Mouse (Mus musculus) urinary bladder, adult 18-20 months (tissue): ENCODE measurements around the gene Scgb1b27.
"Not testable (repeated sequence)": the region's sequence is repeated elsewhere in the genome, so short reads cannot be mapped to it uniquely, and the experiment has no call there.

Source experiments
- DNase-seq, 2 experiments: peaks; one replicate each; pipeline ENCODE4 v3.0.0; 2022; ENCODE audit warnings: low spot score in 2 of 2, mixed read lengths in 2 of 2

Gene Scgb1b27

GRCm38 (mm10) chr7:34021183-34021582, at the start of gene Scgb1b27:
TSS of gene Scgb1b27 (plus strand) at chr7:34021483.
- not testable (repeated sequence) for DNase-seq

- peak in 1 of 2 experiments; percentile 23 for DNase-seq
Measured at GRCm38 (mm10) chr7:33982281-33982680, 39.0 kb upstream of the Scgb1b27 start.

GRCm38 (mm10) chr7:34013842-34014241, 7.4 kb upstream of the Scgb1b27 start, which contains the start of gene Scgb2b27:
TSS of gene Scgb2b27 (minus strand) at chr7:34013942.
- no peak for DNase-seq

- no peak for DNase-seq
Measured at GRCm38 (mm10) chr7:34025641-34026040, 4.4 kb downstream of the Scgb1b27 start.

- not testable (repeated sequence) for DNase-seq
Measured at GRCm38 (mm10) chr7:34027202-34027601, 5.9 kb downstream of the Scgb1b27 start.

DNA sequence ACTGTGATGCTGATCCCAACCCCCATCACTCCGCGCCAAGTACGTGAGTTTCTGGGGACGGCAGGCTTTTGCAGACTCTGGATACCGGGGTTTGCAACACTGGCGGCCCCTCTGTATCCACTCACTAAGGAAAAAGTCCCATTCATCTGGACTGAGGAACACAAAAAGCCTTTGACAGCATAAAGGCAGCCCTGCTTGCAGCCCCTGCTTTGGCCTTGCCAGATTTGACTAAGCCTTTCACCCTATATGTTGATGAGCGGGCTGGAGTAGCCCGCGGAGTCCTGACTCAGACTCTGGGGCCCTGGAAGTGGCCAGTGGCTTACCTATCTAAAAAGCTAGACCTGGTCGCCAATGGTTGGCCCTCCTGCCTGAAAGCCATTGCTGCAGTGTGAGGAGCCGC, 8.7 kb downstream of the Scgb1b27 start:
- no peak for DNase-seq

- not testable (repeated sequence) for DNase-seq
Measured at GRCm38 (mm10) chr7:34034579-34034978, 13.3 kb downstream of the Scgb1b27 start.

GRCm38 (mm10) chr7:34036076-34036815, 15.0 kb downstream of the Scgb1b27 start:
- not testable (repeated sequence) for DNase-seq

DNA sequence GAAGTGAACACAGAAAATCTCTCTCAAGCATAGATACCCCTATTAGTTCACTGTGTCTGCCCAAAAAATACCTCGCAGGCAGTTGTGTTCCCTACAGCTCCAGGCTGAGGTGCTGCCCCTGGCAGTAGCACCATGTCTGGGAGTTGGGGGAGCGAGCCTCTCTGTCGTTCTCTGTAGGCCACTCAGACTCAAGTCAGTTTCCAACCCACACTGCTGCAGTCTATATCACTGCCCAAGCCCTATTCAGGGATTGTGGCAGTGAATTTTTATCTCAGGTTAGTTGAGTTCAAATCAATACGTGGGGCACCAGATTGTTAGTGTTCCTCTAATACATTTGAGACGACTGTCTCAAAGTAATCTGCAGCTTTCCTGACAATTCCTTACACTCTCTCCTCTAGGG, 46.8 kb downstream of the Scgb1b27 start:
- not testable (repeated sequence) for DNase-seq
